Mouse (Mus musculus): ENCODE results near the gene Samd11.

The Samd11 gene

GRCm38 (mm10) chr4:156213134-156213533, 42.3 kb downstream of the Samd11 start:
- no peak for DNase-seq (ENCODE audit: low spot score)

GRCm38 (mm10) chr4:156209963-156210635, 45.4 kb downstream of the Samd11 start:
- DNase-seq (ENCODE audit: low spot score): no peak

GRCm38 (mm10) chr4:156208872-156209271, 46.6 kb downstream of the Samd11 start:
- DNase-seq (ENCODE audit: low spot score): no peak

- DNase-seq (ENCODE audit: low spot score): peak; percentile 24
Measured at GRCm38 (mm10) chr4:156203413-156204131, 51.9 kb downstream of the Samd11 start.

- peak; percentile 70 for DNase-seq (ENCODE audit: low spot score)
Measured at GRCm38 (mm10) chr4:156203001-156203412, 52.5 kb downstream of the Samd11 start, which contains the start of gene AW011738. TSS of gene AW011738 (plus strand) at chr4:156203304.

- DNase-seq (ENCODE audit: low spot score): no peak
Measured at GRCm38 (mm10) chr4:156202462-156202893, 53.0 kb downstream of the Samd11 start.

GRCm38 (mm10) chr4:156200623-156201475, 54.6 kb downstream of the Samd11 start, which contains the start of gene Isg15:
TSS of gene Isg15 (minus strand) at chr4:156200818.
- DNase-seq (ENCODE audit: low spot score): no peak

- DNase-seq (ENCODE audit: low spot score): peak; percentile 94
Measured at GRCm38 (mm10) chr4:156197829-156198205, 57.6 kb downstream of the Samd11 start.

- DNase-seq (ENCODE audit: low spot score): peak; percentile 71
Measured at GRCm38 (mm10) chr4:156197131-156197828, 58.2 kb downstream of the Samd11 start, which contains the start of gene Agrn. TSS of gene Agrn (minus strand) at chr4:156197488.

All from urinary bladder, postnatal 14 days (tissue).